Mouse (Mus musculus) forebrain, postnatal 0 days (tissue): Measurements from ENCODE around the gene Dzip3. TPM values are rescaled to one million over a fixed set of nuclear protein-coding genes. Genes with fewer than 3 reads are reported as not detected.

Experiments used
- ATAC-seq: fragments of 200-750 bp; cut with Nextera tagmentation; 2 replicates; pipeline ENCODE4 v1.8.0; 2017; ENCODE audit warnings: mild to moderate bottlenecking, moderate library complexity
- DNase-seq: peaks from one replicate; pipeline ENCODE4 v3.0.0-alpha.2; 2015
- H3K27ac ChIP-seq: fragments of 300-500 bp; sonication (generic); 2 replicates; pipeline ENCODE4 v1.5.1; 2014; ENCODE audit warnings: low read depth, mild to moderate bottlenecking, antibody characterized with exemption, low read length, moderate library complexity, mixed read lengths
- H3K27me3 ChIP-seq: fragments of 300-500 bp; sonication (generic); 2 replicates; pipeline ENCODE4 v1.6.1; 2014; ENCODE audit warnings: mild to moderate bottlenecking, low read length, mixed read lengths; ENCODE audit not compliant: insufficient read depth
- H3K36me3 ChIP-seq: fragments of 300-500 bp; sonication (generic); 2 replicates; pipeline ENCODE4 v1.6.1; 2014; ENCODE audit warnings: mild to moderate bottlenecking, moderate library complexity; ENCODE audit not compliant: insufficient read depth
- H3K4me1 ChIP-seq: fragments of 300-500 bp; sonication (generic); 2 replicates; pipeline ENCODE4 v1.6.1; 2014; ENCODE audit warnings: antibody characterized with exemption; ENCODE audit not compliant: insufficient read depth
- H3K4me2 ChIP-seq: fragments of 300-500 bp; sonication (generic); 2 replicates; pipeline ENCODE4 v1.6.1; 2014; ENCODE audit warnings: low read depth, mild to moderate bottlenecking, moderate library complexity
- H3K4me3 ChIP-seq: fragments of 300-500 bp; sonication (generic); 2 replicates; pipeline ENCODE4 v1.5.1; 2014; ENCODE audit warnings: low read depth, low read length, mixed read lengths
- H3K9ac ChIP-seq: fragments of 300-500 bp; sonication (generic); 2 replicates; pipeline ENCODE4 v1.6.1; 2014; ENCODE audit warnings: mild to moderate bottlenecking
- H3K9me3 ChIP-seq: fragments of 300-500 bp; sonication (generic); 2 replicates; pipeline ENCODE4 v1.6.1; 2016; ENCODE audit warnings: low read length
- CTCF ChIP-seq: sonication (generic); IDR thresholded peaks from 2 replicates; pipeline ENCODE4 v1.5.1; 2016; ENCODE audit warnings: antibody characterized with exemption, control low read depth, low read depth
- WGBS: fragments of 180-500 bp; shearing (Covaris S2); extraction: QIAGEN DNeasy Blood & Tissue Kit; methylation state at CpG from one replicate; pipeline ENCODE4 v1.1.7; 2014; 5-methylcytosine and 5-hydroxymethylcytosine counted together
- polyA plus RNA-seq: library from polyadenylated mRNA; unstranded; fragments of >200 nt; fragmentation: Nextera tagmentation; extraction: Ambion mirVana; gene quantifications from 2 replicates; pipeline ENCODE4 v1.2.1, GENCODE M21; 2015
- total RNA-seq: library from RNA; depleted of rRNA; stranded (reverse); fragments of >200 nt; gene quantifications from 2 replicates; pipeline ENCODE4 v1.2.3, GENCODE M21; 2014; rRNA removed

The Dzip3 gene
- total and polyA plus RNA-seq, 2 experiments from 2014 or later = 46.7 to 149 TPM

DNA sequence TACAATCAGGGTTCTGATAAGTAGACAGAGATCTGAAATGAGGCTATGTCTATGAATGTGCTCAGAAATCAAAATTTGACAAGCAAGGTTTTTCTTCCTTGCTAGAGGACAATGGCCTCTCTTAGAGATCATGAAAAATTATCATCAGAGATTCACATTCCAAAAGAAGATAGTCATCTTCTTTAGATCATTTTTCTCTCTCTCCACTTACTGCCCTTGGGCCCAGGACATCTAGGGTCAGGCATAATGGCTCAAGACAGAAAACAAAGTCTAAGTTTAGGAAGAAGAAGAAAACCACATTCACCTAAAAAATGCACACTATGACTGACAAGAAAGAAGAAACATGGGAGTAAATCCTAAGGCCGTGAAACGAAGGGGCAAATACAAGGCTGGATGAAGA, 21.0 kb downstream of the Dzip3 start:
- H3K27me3 ChIP-seq = no peaks in the 10 kb centered on the region
- no peak for ATAC-seq
- H3K36me3 ChIP-seq = peaks cover 20% of the 10 kb centered on the region; the same call in 1 of the 2 replicates
- H3K4me3 ChIP-seq = no peak overlapping the region
- H3K9me3 ChIP-seq = no peaks in the 10 kb centered on the region
- H3K9ac ChIP-seq = no peak overlapping the region
- TF ChIP-seq CTCF = no peak
- H3K4me1 ChIP-seq = no peaks in the 10 kb centered on the region
- H3K4me2 ChIP-seq = no peak overlapping the region
- 97% methylated on average over 2 of the region's 2 CpGs for WGBS
- DNase-seq = no peak
- no peak overlapping the region for H3K27ac ChIP-seq

DNA sequence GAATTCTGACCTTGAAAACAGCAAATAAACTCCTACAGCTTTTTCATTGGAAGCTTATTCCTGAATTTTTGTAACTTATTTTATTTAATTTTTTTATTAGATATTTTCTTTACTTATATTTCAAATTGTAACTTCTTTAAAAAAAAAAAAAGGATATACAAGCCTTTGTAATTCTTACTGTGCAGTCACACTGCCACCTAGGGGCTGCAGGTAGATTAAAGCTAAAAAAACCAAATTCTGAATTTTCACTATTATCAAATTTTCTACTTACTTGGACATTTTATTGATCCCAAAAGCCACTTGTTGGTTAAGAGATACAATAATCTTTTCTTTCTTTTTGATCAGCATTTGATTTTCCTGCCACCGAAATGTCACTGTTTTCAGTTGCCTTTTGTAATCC, 52.2 kb downstream of the Dzip3 start:
- no peaks in the 10 kb centered on the region for H3K27me3 ChIP-seq
- TF ChIP-seq CTCF = peak; percentile 64
- no peaks in the 10 kb centered on the region for H3K4me1 ChIP-seq
- ATAC-seq (no peak), DNase-seq (peak; percentile 62)
- WGBS = 79% methylated on average over 1 of the region's 1 CpGs
- H3K4me2 ChIP-seq = no peak overlapping the region
- H3K36me3 ChIP-seq = peaks cover 24% of the 10 kb centered on the region
- no peak overlapping the region for H3K27ac ChIP-seq
- H3K9ac ChIP-seq = no peak overlapping the region
- no peaks in the 10 kb centered on the region for H3K9me3 ChIP-seq
- H3K4me3 ChIP-seq = no peak overlapping the region

DNA sequence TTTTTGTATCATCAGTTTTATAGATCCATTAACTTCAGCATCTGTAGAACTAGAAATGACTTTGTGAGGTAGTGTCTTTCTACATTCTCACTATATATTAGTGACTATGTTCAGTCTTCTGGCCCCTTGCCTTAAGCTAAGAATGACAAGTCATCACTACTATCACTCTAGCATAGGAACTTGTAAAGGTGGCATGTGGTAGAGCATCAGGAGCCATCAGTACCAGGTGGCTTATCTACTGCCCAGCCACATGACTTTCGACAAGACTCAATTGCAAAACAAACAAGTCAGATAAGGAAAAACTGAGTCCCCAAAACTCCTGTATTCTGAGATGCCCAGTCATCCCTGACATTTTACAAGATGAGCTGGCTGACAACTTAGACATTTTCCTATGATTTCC, 70.2 kb downstream of the Dzip3 start:
- Histone ChIP-seq H3K4me1 (no peaks in the 10 kb centered on the region), H3K9ac (no peak overlapping the region), H3K27me3 (no peaks in the 10 kb centered on the region), H3K27ac (no peak overlapping the region), H3K9me3 (no peaks in the 10 kb centered on the region), H3K4me3 (no peak overlapping the region), H3K4me2 (no peak overlapping the region), H3K36me3 (peaks cover 24% of the 10 kb centered on the region)
- DNase-seq (no peak), ATAC-seq (no peak)
- TF ChIP-seq CTCF = no peak
- WGBS = 98% methylated on average over 1 of the region's 1 CpGs

DNA sequence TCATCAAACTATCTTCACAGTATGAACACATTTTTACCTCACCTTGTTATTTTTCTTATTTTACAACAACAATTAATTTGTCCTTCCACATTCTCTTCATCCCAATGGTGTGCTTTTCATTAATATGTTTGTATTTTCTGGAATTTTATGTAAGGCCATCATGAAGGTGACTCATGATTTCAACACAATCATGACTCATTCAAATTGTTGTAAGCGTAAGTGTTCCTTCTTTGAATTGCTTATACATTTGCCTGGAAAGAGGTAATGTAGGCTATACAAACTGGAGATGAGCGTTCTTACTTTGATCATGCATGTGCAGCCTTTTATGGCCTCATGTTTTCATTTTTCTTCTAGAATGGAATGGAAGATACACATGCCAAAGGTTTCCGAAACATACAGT, 80.8 kb downstream of the Dzip3 start:
- Histone ChIP-seq H3K4me2 (no peak overlapping the region), H3K36me3 (no peaks in the 10 kb centered on the region), H3K4me1 (no peaks in the 10 kb centered on the region), H3K27ac (no peak overlapping the region), H3K9me3 (no peaks in the 10 kb centered on the region), H3K4me3 (no peak overlapping the region), H3K9ac (no peak overlapping the region), H3K27me3 (no peaks in the 10 kb centered on the region)
- ATAC-seq (no peak), DNase-seq (no peak)
- no peak for TF ChIP-seq CTCF
- 97% methylated on average over 3 of the region's 3 CpGs for WGBS

- no peak overlapping the region for H3K4me2 ChIP-seq
- H3K36me3 ChIP-seq = no peaks in the 10 kb centered on the region
- H3K27me3 ChIP-seq = no peaks in the 10 kb centered on the region
- 96% methylated on average over 1 of the region's 1 CpGs for WGBS
- H3K9me3 ChIP-seq = no peaks in the 10 kb centered on the region
- no peak overlapping the region for H3K9ac ChIP-seq
- no peaks in the 10 kb centered on the region for H3K4me1 ChIP-seq
- no peak for TF ChIP-seq CTCF
- ATAC-seq (no peak), DNase-seq (no peak)
- H3K27ac ChIP-seq = no peak overlapping the region
- H3K4me3 ChIP-seq = no peak overlapping the region
Observed at GRCm38 (mm10) chr16:48911184-48911583, 82.8 kb downstream of the Dzip3 start.

GRCm38 (mm10) chr16:48899868-48900267, 94.1 kb downstream of the Dzip3 start:
- H3K36me3 ChIP-seq = no peaks in the 10 kb centered on the region
- DNase-seq (no peak), ATAC-seq (no peak)
- no peak for TF ChIP-seq CTCF
- H3K4me1 ChIP-seq = no peaks in the 10 kb centered on the region
- H3K9ac ChIP-seq = no peak overlapping the region
- 0 out of 2 replicates have a peak, but pooled peaks cover 4% of the 10 kb centered on the region for H3K9me3 ChIP-seq
- no peaks in the 10 kb centered on the region for H3K27me3 ChIP-seq
- H3K4me2 ChIP-seq = no peak overlapping the region
- no peak overlapping the region for H3K4me3 ChIP-seq
- no peak overlapping the region for H3K27ac ChIP-seq
- 80% methylated on average over 1 of the region's 1 CpGs for WGBS

DNA sequence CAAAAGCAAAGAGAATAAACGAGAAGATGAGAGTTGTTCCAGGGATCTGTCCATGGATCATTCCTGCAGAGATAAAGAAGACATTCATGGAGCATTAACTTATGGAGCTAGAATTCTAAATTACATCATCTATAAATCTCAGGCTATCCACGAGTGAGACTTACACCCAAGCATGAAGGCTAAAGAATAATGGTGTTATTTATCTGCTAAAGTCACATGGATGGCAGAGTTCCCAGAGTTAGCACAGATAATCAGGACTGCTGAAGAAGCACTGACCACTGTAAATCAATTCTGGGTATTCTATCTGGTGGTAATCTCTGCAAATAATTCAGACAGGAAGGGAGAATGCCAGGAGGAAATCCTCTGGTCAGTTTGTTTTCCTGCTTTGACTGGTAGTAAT, 103.2 kb downstream of the Dzip3 start:
- Histone ChIP-seq H3K4me1 (no peaks in the 10 kb centered on the region), H3K4me3 (no peak overlapping the region), H3K9ac (no peak overlapping the region), H3K36me3 (no peaks in the 10 kb centered on the region), H3K27me3 (no peaks in the 10 kb centered on the region), H3K4me2 (no peak overlapping the region), H3K27ac (no peak overlapping the region), H3K9me3 (no peaks in the 10 kb centered on the region)
- ATAC-seq (no peak), DNase-seq (no peak)
- no peak for TF ChIP-seq CTCF
- WGBS = 52% methylated on average over 2 of the region's 2 CpGs

Other genes with a start within 250 kb of the Dzip3 start
- 0.05 and 0.15 TPM in 2 replicates for gene Trat1, start 222.1 kb downstream of the Dzip3 start, total RNA-seq
- gene Trat1, start 222.1 kb downstream of the Dzip3 start, polyA plus RNA-seq = not detected in 2 replicates
- gene Retnlb, start 177.3 kb downstream of the Dzip3 start, total RNA-seq = not detected in 2 replicates
- not detected in 2 replicates for gene Retnlb, start 177.3 kb downstream of the Dzip3 start, polyA plus RNA-seq
- not detected in 2 replicates for gene Retnla, start 151.6 kb downstream of the Dzip3 start, total RNA-seq
- gene Retnla, start 151.6 kb downstream of the Dzip3 start, polyA plus RNA-seq = 1.4 and 2.4 TPM in 2 replicates
- gene Retnlg, start 121.5 kb downstream of the Dzip3 start, total RNA-seq = 0.85 TPM in 1 of 2 replicates, not detected in the other
- 0.75 and 1.3 TPM in 2 replicates for gene Retnlg, start 121.5 kb downstream of the Dzip3 start, polyA plus RNA-seq
- gene Cip2a, start within 50 bp of the Dzip3 start, total RNA-seq = 7.3 and 10.4 TPM in 2 replicates
- gene Cip2a, start within 50 bp of the Dzip3 start, polyA plus RNA-seq = 4.1 and 4.3 TPM in 2 replicates
- gene Myh15, start 63.3 kb upstream of the Dzip3 start, total RNA-seq = under 0.01 and 0.05 TPM in 2 replicates
- 0.08 TPM in 2 replicates for gene Myh15, start 63.3 kb upstream of the Dzip3 start, polyA plus RNA-seq